In genomic region chr4:154927899-154928337, GRCm38 (mm10) we compare ENCODE assay signal across 1 mouse cellular context.
TF ChIP-seq lines count a peak whose summit lies in the region.

No protein-coding gene starts in this region.

TF ChIP-seq in MEL, 35 proteins besides CTCF, POLR2A, EP300 and RAD21:
- TF ChIP-seq MYC (IDR thresholded peaks at IDR 0.05; ENCODE audit: low read depth, low read length) (0 out of 2 replicates have a peak, but pooled peaks have one; percentile 6), MAZ (IDR thresholded peaks at IDR 0.05; ENCODE audit: low read depth, low read length) (no peak), TAL1 (IDR thresholded peaks at IDR 0.05; ENCODE audit: low read length) (no peak), JUND (IDR thresholded peaks at IDR 0.05; ENCODE audit: low read depth, low read length) (no peak), MXI1 (IDR thresholded peaks at IDR 0.05; ENCODE audit: low read depth, low read length) (peak; percentile 63; the same call in 1 of the 2 replicates), TCF12 (IDR thresholded peaks at IDR 0.05; ENCODE audit: low read depth, low read length) (no peak), ETS1 (IDR thresholded peaks at IDR 0.05; ENCODE audit: low read depth, low read length) (no peak; the same call in 1 of the 2 replicates), ZNF384 (IDR thresholded peaks at IDR 0.05; ENCODE audit: low read depth, low read length) (no peak), TBP (IDR thresholded peaks at IDR 0.05; ENCODE audit: low read depth, low read length) (no peak), ZC3H11A (IDR thresholded peaks at IDR 0.05; ENCODE audit: low read depth, low read length) (no peak), UBTF (IDR thresholded peaks at IDR 0.05; ENCODE audit: borderline replicate concordance, insufficient read depth, low read depth, low read length) (no peak), USF2 (IDR thresholded peaks at IDR 0.05; ENCODE audit: borderline replicate concordance in 1 of 2, insufficient read depth in 1 of 2, low read depth in 1 of 2, low read length in 2 of 2) (no peak), MAFK (IDR thresholded peaks at IDR 0.05; ENCODE audit: borderline replicate concordance, low read depth, low read length) (no peak), BHLHE40 (IDR thresholded peaks at IDR 0.05; ENCODE audit: borderline replicate concordance, low read depth, low read length) (no peak), ELF1 (IDR thresholded peaks at IDR 0.05; ENCODE audit: low read depth, low read length) (0 out of 2 replicates have a peak, but pooled peaks have one; percentile 7), RCOR1 (IDR thresholded peaks at IDR 0.05; ENCODE audit: low read depth, low read length) (no peak), KAT2A (conservative IDR thresholded peaks at IDR 0.05; ENCODE audit: low read depth, low read length) (no peak), CHD2 (IDR thresholded peaks at IDR 0.05; ENCODE audit: low read length) (no peak), MEF2A (IDR thresholded peaks at IDR 0.05; ENCODE audit: extremely low read depth, insufficient replicate concordance, low read depth, low read length, poor library complexity, severe bottlenecking) (no peak), E2F4 (IDR thresholded peaks at IDR 0.05; ENCODE audit: borderline replicate concordance, low read depth, low read length) (no peak), HCFC1 (IDR thresholded peaks at IDR 0.05; ENCODE audit: low read depth, low read length) (no peak), ZKSCAN1 (IDR thresholded peaks at IDR 0.05; ENCODE audit: low read depth, low read length) (no peak)
